Mouse (Mus musculus): ENCODE data around the gene Itgad.
"Not testable (repeated sequence)": the region's sequence is repeated elsewhere in the genome, so short reads cannot be mapped to it uniquely, and the experiment has no call there.

Itgad gene

GRCm38 (mm10) chr7:128154076-128154475, at the start of gene Itgad:
Itgad (plus strand) TSS chr7:128154376.
- DNase-seq (ENCODE audit: low read depth), result no peak

DNA sequence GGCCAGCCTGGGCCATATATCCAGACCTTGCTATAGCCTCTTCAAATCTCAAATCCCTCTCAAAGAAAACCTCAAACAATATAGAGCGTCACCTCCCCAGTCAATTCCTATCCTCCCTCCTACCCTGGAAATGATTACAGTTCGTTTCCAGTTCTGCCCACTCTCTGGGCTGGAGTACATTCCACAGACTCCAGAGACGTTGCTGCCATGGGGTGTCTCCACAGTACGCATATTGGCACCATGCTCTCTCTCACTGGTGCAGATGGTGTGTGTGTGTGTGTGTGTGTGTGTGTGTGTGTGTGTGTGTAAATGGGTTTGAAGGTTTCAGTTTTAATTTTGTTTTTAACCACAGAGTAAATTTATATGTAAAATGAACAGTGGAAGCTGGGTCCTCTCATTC, 48.9 kb upstream of the Itgad start:
- DNase-seq (ENCODE audit: low read depth), result peak; percentile 63

DNA sequence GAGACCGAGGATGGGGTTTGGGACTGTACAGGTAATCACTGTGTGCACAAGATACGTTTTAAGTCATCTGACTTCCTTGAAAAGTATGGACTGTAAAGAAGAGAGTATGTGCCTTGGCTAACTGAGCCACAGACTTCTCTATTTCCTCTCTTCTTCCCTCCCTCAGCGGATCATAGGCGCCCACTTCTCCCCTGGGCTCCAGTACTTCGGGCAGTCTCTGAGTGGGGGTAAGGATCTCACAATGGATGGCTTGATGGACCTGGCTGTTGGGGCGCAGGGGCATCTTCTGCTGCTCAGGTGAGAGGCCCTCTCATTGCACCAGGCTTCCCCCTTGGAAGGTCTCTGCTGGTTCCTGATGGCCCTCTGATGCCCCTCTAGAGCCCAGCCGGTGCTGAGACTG, 46.7 kb upstream of the Itgad start:
- no peak for DNase-seq (ENCODE audit: low read depth)

GRCm38 (mm10) chr7:128110314-128110713, 43.9 kb upstream of the Itgad start:
- no peak for DNase-seq (ENCODE audit: low read depth)

DNA sequence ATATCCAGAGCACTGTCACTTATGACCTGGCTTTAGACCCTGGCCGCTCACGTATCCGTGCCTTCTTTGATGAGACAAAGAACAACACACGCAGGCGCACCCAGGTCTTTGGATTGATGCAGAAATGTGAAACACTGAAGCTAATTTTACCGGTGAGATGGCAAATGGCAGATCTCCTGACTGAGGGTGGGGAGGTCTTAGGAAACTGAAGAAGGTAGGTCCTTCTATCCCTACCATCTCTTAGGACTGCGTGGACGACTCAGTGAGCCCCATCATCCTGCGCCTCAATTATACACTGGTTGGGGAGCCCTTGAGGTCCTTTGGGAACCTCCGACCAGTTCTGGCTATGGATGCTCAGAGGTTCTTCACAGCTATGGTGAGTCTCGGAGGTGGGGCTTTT, 42.0 kb upstream of the Itgad start:
- no peak for DNase-seq (ENCODE audit: low read depth)

DNA sequence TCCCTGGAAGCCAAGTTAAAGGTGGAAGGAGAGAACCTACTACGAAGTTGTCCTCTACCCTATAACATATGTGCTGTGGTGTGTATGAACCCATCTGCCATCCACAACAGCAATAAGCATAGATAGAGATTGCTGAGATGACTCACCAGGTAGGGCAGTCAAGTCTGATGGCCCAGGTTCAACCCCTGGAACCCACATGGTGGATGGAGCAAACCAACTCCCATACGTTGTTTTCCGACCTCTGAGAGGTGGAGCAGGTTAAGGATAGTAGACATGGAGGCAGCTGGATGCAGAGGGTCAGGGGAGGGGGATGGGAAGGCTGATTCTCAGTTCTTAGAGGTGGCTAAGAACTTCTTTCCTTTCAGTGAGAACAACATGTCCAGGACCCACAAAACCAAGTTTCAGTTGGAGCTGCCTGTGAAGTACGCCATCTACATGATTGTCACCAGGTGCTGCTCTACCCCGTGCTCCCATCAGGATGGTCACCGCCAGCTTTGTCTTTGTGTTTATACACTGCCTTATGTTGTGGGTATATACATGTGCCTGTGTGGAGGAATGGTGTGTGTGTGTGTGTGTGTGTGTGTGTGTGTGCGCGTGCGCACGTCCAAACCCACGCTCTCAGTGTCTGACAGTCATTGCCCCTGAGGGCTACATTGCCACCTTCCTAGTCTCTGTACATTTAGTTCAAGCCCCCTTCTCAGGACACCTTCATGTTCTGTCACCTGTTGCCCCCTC, 39.6 kb upstream of the Itgad start:
- no peak for DNase-seq (ENCODE audit: low read depth)

DNA sequence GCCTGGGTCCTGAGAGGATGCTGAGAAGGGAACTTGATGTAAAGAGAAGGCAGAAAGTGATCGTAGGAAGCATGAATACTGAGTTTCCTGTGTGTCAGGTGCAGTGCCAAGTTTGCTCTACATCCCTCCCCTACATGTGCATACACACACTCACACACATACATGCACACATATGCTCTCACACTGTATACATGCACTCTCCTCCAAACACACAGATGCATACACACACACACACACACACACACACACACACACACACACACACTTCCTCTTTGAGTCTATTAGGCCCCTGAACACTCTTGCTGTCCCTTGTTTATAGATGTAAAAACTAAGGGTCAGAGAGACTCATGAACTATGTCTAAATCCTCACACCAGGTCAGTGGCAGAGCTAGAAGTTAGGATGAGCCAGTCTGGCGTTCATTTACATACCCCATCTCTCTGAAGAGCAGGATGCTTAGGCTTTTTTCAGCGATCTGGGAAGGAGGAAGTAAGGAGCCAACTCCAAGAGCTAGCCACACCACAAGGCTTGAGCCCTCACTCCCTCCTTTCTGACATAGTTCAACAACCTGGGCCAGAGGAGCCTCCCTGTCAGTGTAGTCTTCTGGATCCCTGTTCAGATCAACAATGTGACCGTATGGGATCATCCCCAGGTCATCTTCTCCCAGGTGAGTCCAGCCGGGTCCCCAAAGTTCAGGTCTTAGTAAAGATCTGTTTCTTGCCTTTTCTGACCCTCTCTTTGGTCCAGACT, 38.8 kb upstream of the Itgad start:
- DNase-seq (ENCODE audit: low read depth), result peak; percentile 72

GRCm38 (mm10) chr7:128116396-128116795, 37.8 kb upstream of the Itgad start:
- no peak for DNase-seq (ENCODE audit: low read depth)

DNA sequence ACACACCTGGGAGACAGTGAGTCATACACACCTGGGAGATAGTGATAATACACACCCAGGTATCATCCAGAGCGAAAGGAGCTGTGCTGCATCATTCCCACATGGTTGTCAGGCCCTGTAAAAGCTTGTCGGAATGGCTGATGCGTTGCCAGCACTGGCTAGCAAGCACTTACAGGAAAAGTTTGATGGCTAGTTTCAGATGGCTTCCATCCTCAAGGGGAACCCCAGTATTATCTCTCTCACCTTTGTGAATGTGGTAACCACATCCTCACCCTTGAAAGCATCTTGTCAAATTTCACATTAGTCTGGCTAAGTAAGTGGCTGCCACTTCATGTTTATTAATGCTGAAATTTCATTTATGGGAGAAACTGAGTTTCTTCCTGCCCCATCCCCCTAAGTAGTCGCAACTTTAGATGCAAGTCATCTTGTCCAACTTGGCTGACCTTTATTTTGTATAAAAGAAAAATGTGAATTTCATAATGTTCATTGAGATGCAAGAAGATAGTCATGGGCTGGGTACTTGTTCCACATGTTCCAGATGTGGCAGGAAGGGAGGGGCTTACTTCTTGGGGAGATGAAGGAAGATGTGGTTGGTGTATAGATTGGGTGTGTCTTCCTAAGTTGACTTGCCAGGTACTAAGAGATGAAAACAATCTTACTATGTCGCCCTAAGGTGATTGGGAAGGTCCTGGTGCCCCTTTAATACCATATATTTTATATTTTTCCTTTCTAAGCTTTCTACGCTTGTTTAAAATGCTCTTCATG, 34.3 kb upstream of the Itgad start:
- DNase-seq (ENCODE audit: low read depth), result peak; percentile 66

DNA sequence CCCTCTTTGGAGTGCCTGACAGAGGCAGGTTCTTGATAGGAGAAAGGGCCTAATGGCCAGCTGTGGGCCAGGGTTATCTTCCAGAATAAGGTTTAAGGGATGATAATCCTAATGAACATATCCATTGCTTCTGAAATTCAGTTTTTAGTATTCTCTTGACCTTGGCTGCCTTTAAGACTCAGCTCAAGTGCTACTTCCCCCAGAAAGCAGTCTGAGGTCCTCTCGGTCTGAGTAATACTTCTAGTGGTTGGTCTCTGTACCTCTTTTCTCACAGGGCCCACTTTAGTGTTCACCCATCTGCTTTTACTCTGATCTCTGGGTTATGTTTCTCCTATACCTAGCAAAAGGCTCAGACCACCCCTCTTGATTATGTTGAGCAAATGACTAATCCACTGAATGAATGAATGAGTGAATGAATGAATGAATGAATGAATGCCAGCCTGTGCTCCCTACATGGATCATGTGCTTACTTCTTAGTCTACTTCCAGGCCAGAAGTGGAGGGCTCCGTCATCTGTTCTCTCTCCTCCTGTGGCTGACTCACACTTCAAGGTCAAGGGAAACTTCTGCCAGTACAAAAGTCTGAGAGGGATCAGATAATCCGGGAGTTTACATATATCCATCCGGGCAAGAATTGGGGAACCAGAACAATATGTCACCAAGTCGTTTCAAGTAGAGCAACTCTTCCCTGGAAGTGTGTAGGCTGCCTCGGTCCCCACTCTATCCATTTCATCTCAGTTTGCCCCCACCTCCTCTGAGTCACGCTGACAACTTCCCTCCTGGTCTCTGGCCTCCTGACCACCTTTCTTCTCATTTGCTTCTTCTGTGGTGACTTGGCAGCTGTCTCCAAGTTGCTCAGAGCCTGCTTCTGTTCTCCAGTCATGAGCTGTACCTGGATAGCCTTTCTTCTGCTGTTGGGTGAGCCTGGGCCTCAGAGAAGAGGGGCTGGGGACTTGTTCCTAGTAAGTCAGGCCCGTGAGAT, 25.1 kb upstream of the Itgad start, which contains the start of gene Itgax:
Gene Itgax, plus strand, starts transcription at position 807 of the 980 bp plus-strand sequence.
- no peak for DNase-seq (ENCODE audit: low read depth)

DNA sequence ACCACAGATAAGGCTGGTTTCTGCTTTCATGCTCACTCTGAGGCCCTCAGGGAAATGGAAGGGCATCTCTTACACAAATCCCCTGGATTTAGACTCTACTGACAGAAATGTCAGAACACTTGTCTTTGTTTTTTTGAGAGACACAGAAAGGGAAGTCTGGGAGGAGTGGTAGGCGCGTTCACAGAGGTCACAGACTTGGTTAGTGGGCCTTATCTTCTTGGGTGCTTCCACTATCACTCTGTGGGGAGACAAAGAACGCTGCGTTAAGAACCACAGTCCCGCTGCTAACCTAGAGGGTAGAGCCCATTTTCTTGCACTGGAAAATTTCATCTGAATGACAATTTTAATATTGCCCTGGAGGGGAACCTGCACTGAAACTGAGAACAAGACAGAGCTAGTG, 22.0 kb upstream of the Itgad start:
- DNase-seq (ENCODE audit: low read depth), result no peak

DNA sequence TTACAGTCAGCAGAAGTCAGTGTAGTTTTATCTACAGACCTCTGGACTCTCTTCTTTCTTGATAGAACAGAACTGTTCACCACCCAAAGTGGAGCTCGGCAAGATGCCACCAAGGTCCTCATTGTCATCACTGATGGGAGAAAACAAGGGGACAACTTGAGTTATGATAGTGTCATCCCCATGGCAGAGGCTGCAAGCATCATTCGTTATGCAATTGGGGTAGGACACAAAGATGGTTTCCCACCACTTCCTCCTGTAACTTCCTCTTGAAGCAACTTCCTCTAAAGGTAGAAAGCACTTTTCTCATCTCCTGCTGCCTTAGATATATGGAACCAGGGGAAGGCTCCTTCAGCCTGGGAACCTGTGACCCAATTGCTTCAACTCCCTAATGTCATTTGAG, 20.6 kb upstream of the Itgad start:
- DNase-seq (ENCODE audit: low read depth), result peak; percentile 54

DNA sequence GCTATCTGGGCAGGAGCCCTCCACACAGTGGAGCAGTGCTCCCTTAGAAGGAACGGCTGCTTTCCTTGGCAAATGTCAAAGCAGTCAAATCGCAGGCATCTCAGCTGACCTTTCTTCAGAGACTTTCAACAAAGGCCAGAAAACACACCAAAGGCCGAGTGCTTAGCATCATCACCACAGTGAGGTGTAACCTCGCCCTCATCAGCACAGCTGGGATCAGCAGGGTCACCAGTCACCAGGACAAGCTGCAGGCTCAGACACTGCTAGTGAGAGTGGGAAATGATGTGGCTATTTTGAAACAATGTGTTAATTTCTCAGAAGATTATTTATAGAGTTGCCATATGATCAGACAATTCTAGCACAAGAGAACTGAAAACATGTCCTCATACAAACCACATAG, 17.2 kb upstream of the Itgad start:
- no peak for DNase-seq (ENCODE audit: low read depth)

DNA sequence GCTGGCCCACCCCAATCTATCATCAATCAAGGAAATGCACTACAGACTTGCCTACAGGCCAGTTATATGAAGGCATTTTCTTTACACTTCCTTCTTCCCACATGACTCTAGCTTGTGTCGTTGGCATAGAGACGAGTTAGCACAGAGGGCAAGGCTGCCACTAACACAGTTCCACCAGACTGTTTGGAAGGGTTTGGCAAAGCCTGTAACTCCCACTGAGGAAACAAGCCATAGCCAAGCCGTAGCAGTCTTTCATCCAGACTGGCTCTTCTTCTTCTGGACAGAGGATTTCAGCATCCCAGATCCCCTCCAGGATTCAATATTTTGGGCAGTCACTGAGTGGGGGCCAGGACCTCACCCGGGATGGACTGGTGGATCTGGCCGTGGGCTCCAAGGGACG, 14.6 kb upstream of the Itgad start:
- no peak for DNase-seq (ENCODE audit: low read depth)

GRCm38 (mm10) chr7:128150970-128151369, 3.2 kb upstream of the Itgad start:
- DNase-seq (ENCODE audit: low read depth), result no peak

- no peak for DNase-seq (ENCODE audit: low read depth)
Observed at GRCm38 (mm10) chr7:128154924-128155323, 748 bp downstream of the Itgad start.

GRCm38 (mm10) chr7:128158688-128159354, 4.6 kb downstream of the Itgad start:
- not testable (repeated sequence) for DNase-seq (ENCODE audit: low read depth)

DNA sequence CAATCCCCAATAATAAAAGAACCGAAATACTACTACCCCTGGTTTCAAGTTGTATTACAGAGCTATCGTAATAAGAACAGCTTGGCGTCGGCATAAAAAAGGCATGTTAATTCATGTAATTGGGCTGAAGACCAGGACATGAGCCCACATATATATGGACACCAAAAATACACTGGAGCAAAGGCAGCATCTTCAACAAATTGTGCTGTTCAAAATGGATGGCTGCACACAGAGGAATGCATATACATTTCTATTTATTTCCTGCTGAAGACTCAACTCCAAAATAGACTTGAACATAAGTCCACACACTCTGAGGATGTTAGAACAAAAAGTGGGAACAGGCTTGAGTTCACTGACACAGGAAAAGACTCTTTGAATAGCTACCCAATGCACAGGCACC, 9.8 kb downstream of the Itgad start:
- DNase-seq (ENCODE audit: low read depth), result no peak

DNA sequence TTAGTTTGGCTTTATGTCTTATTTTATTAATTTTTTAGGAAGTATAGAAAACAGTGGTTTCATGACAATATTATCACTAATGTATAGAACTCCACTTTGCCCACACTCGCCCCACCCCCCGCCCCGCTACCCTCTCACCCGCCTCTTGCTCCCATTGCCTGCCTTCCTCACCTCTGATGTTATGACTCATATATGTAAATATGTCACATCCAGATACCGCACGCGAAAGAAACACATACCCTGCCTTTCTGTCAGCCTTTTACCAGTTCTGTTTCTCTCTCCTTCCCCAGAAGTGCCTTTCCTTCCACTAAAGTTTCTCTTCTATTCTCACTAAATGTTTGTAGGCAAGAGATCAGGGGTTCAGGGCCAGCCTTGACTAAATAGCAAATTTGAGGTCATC, 12.2 kb downstream of the Itgad start:
- no peak for DNase-seq (ENCODE audit: low read depth)

DNA sequence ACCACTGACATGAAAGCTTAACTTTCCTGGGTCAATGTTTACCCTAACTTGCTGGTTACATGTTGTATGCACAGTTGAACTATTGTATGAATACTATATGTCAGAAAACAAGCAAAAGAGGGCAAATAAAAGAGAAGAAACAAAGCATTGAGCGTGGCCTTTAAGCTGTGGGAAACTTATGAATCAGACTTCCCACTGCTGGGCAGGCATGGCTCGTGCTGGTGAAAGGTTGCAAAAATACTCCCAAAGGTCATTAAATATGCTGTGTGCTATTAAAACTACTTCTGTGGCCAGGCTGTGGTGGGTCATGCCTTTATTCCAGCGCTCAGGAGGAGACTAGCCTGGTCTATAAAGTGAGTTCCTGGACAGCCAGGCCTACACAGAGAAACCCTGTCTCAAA, 15.8 kb downstream of the Itgad start:
- DNase-seq (ENCODE audit: low read depth), result no peak

DNA sequence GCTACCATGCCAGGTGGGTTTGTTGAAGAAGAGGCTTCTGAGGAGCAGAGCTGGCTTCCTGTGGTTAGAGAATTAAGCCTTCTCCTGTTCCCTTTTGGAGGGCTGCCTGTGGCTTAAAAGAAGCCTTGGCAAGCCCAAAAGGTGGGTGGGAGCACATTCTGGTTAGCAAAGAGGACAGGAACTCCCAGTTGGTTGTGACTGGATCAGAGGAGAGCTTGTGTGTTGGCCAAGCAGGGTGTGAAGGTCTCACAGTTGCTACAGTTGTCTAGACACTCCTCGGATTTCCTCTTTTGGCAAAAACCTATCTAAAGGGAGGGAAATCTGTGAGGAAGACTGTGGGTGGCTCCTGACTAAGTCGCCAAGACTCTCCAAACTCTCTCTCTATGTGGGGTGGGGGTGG, 24.2 kb downstream of the Itgad start:
- DNase-seq (ENCODE audit: low read depth), result no peak

Data from naive thymus-derived CD4-positive, alpha-beta T cell, adult 2 months (primary cell).